Mouse (Mus musculus) embryonic fibroblast, embryonic 13.5 days (primary cell): ENCODE data around the gene Vmn2r37.
"Not testable (repeated sequence)": the region's sequence is repeated elsewhere in the genome, so short reads cannot be mapped to it uniquely, and the experiment has no call there.

Experiments used
- CTCF ChIP-seq: IDR thresholded peaks from 2 replicates; pipeline ENCODE4 v1.5.1; 2011; ENCODE audit warnings: mild to moderate bottlenecking, control low read depth, low read length, moderate library complexity, borderline replicate concordance; ENCODE audit not compliant: insufficient read depth
- POLR2A ChIP-seq: IDR thresholded peaks from 2 replicates; pipeline ENCODE4 v1.6.1; 2011; ENCODE audit warnings: low read depth, mild to moderate bottlenecking, control low read depth, low read length, moderate library complexity

GRCm38 (mm10) chr7:9223553-9223952 is at the start of gene Vmn2r37:
- TF ChIP-seq CTCF, POLR2A: not testable (repeated sequence)
